Mouse (Mus musculus) small intestine, adult 2 months (tissue): Measurements from ENCODE around the gene Zfp719. TPM values are rescaled to one million over a fixed set of nuclear protein-coding genes. Genes with fewer than 3 reads are reported as not detected.
A peak's percentile ranks its signal among the peaks of the same experiment; 100 is the strongest.

Experiments used
- H3K27ac ChIP-seq: fragments of 200-500 bp; 2 replicates; pipeline ENCODE4 v1.5.1; 2012; ENCODE audit warnings: low read depth, low read length, control low read depth, inconsistent platforms; ENCODE audit not compliant: insufficient read depth
- H3K27me3 ChIP-seq: fragments of 200-500 bp; 2 replicates; pipeline ENCODE4 v1.6.1; 2012; ENCODE audit warnings: mild to moderate bottlenecking, moderate library complexity, low read length, inconsistent platforms; ENCODE audit not compliant: control insufficient read depth, insufficient read depth
- H3K36me3 ChIP-seq: fragments of 200-500 bp; 2 replicates; pipeline ENCODE4 v1.6.1; 2012; ENCODE audit warnings: mild to moderate bottlenecking, low read length, control low read depth, inconsistent platforms; ENCODE audit not compliant: control insufficient read depth, insufficient read depth
- H3K4me1 ChIP-seq: fragments of 200-500 bp; 2 replicates; pipeline ENCODE4 v1.6.1; 2012; ENCODE audit warnings: low read length, inconsistent platforms, mixed read lengths; ENCODE audit not compliant: control insufficient read depth, insufficient read depth, insufficient read length
- H3K4me3 ChIP-seq: fragments of 200-500 bp; 2 replicates; pipeline ENCODE4 v1.5.1; 2012; ENCODE audit warnings: low read depth, mild to moderate bottlenecking, control low read depth, inconsistent platforms, low read length, moderate library complexity
- CTCF ChIP-seq: fragments of 200-500 bp; IDR thresholded peaks from 2 replicates; pipeline ENCODE4 v1.5.1; 2012; ENCODE audit warnings: low read depth, mild to moderate bottlenecking, control low read depth, inconsistent platforms, low read length, moderate library complexity, mixed read lengths; ENCODE audit not compliant: insufficient replicate concordance, insufficient read length; ENCODE audit errors: extremely low read depth
- POLR2A ChIP-seq: fragments of 200-500 bp; IDR thresholded peaks from 2 replicates; pipeline ENCODE4 v1.6.1; 2012; ENCODE audit warnings: low read depth, mild to moderate bottlenecking, control low read depth, inconsistent platforms, low read length, moderate library complexity
- WGBS: fragments of 180-500 bp; shearing (Covaris S2); methylation state at CpG from one replicate; pipeline ENCODE4 v1.1.7; 2018; 5-methylcytosine and 5-hydroxymethylcytosine counted together
- polyA plus RNA-seq: library from polyadenylated mRNA; depleted of rRNA; stranded (reverse); fragments of >200 nt; gene quantifications from 2 replicates; pipeline ENCODE4 v1.2.3, GENCODE M21; 2012; rRNA removed

The Zfp719 gene
- 0.63 and 0.91 TPM in 2 replicates for polyA plus RNA-seq

- Histone ChIP-seq H3K36me3 (peaks cover 4% of the 10 kb centered on the region), H3K4me1 (peaks cover 3% of the 10 kb centered on the region), H3K27me3 (no peaks in the 10 kb centered on the region), H3K27ac (peak within 1 kb of the TSS; percentile 70), H3K4me3 (peak within 1 kb of the TSS; percentile 81)
- WGBS: under 1% methylated on average over 37 of the region's 37 CpGs
- TF ChIP-seq CTCF (no peak), POLR2A (no peak)
Observed at GRCm38 (mm10) chr7:43579440-43580171, at the start of gene Zfp719. Zfp719 (plus strand) TSS chr7:43579610.

- no peaks in the 10 kb centered on the region for H3K36me3 ChIP-seq
- 62% methylated on average over 8 of the region's 8 CpGs for WGBS
Observed at GRCm38 (mm10) chr7:43530216-43530785, 49.1 kb upstream of the Zfp719 start.

GRCm38 (mm10) chr7:43532936-43533505, 46.4 kb upstream of the Zfp719 start:
- Histone ChIP-seq H3K27me3 (no peaks in the 10 kb centered on the region), H3K4me1 (no peaks in the 10 kb centered on the region), H3K36me3 (no peaks in the 10 kb centered on the region), H3K4me3 (peak overlapping the region; percentile 33), H3K27ac (peak overlapping the region; percentile 32)
- WGBS: 76% methylated on average over 9 of the region's 9 CpGs
- TF ChIP-seq POLR2A: no peak
- no peak for TF ChIP-seq CTCF

More at GRCm38 (mm10) chr7:43530216-43530785, 49.1 kb upstream of the Zfp719 start:
- Histone ChIP-seq H3K4me3 (no peak overlapping the region), H3K27me3 (no peaks in the 10 kb centered on the region; the same call in 1 of the 2 replicates), H3K4me1 (no peaks in the 10 kb centered on the region), H3K27ac (0 out of 2 replicates have a peak overlapping the region, but pooled peaks have one; percentile 67)
- TF ChIP-seq CTCF (no peak), POLR2A (no peak)

- no peak overlapping the region for H3K4me3 ChIP-seq
- no peaks in the 10 kb centered on the region for H3K4me1 ChIP-seq
- WGBS: 56% methylated on average over 4 of the region's 4 CpGs
- no peaks in the 10 kb centered on the region for H3K27me3 ChIP-seq
- H3K36me3 ChIP-seq: no peaks in the 10 kb centered on the region
- TF ChIP-seq POLR2A: no peak
- TF ChIP-seq CTCF: no peak
- no peak overlapping the region for H3K27ac ChIP-seq
Observed at GRCm38 (mm10) chr7:43538524-43538923, 40.9 kb upstream of the Zfp719 start.

- H3K27ac ChIP-seq: no peak within 1 kb of the TSS; the same call in 1 of the 2 replicates
- no peaks in the 10 kb centered on the region for H3K4me1 ChIP-seq
- no peaks in the 10 kb centered on the region for H3K36me3 ChIP-seq
- TF ChIP-seq POLR2A: no peak
- no peak for TF ChIP-seq CTCF
- H3K27me3 ChIP-seq: no peaks in the 10 kb centered on the region; the same call in 1 of the 2 replicates
- WGBS: 71% methylated on average over 7 of the region's 7 CpGs
- no peak within 1 kb of the TSS for H3K4me3 ChIP-seq
Observed at GRCm38 (mm10) chr7:43544225-43544977, 35.0 kb upstream of the Zfp719 start, which contains the start of gene Cd33. Cd33 (minus strand) TSS chr7:43544428.

GRCm38 (mm10) chr7:43545656-43546545, 33.5 kb upstream of the Zfp719 start:
- no peaks in the 10 kb centered on the region; the same call in 1 of the 2 replicates for H3K27me3 ChIP-seq
- TF ChIP-seq POLR2A: no peak
- TF ChIP-seq CTCF: no peak
- no peak overlapping the region for H3K27ac ChIP-seq
- H3K4me3 ChIP-seq: no peak overlapping the region
- no peaks in the 10 kb centered on the region for H3K36me3 ChIP-seq
- no peaks in the 10 kb centered on the region for H3K4me1 ChIP-seq
- WGBS: 62% methylated on average over 7 of the region's 7 CpGs
